Mouse (Mus musculus) olfactory bulb, adult 2 months (tissue): ENCODE measurements around the gene Psmb10.

ENCODE experiments used
- CTCF ChIP-seq: fragments of 200-500 bp; IDR thresholded peaks from 2 replicates; pipeline ENCODE4 v1.5.1; 2012; ENCODE audit warnings: low read depth, mild to moderate bottlenecking, low read length, moderate library complexity; ENCODE audit not compliant: insufficient read depth
- POLR2A ChIP-seq: fragments of 200-500 bp; IDR thresholded peaks from 2 replicates; pipeline ENCODE4 v1.6.1; 2012; ENCODE audit warnings: mild to moderate bottlenecking, low read depth, low read length, moderate library complexity; ENCODE audit not compliant: insufficient read depth

- TF ChIP-seq CTCF (no peak), POLR2A (no peak)
Measured at GRCm38 (mm10) chr8:105932525-105932924, 5.7 kb downstream of the Psmb10 start.
